ENCODE assay signal across 9 mouse cellular contexts in the genomic region with DNA sequence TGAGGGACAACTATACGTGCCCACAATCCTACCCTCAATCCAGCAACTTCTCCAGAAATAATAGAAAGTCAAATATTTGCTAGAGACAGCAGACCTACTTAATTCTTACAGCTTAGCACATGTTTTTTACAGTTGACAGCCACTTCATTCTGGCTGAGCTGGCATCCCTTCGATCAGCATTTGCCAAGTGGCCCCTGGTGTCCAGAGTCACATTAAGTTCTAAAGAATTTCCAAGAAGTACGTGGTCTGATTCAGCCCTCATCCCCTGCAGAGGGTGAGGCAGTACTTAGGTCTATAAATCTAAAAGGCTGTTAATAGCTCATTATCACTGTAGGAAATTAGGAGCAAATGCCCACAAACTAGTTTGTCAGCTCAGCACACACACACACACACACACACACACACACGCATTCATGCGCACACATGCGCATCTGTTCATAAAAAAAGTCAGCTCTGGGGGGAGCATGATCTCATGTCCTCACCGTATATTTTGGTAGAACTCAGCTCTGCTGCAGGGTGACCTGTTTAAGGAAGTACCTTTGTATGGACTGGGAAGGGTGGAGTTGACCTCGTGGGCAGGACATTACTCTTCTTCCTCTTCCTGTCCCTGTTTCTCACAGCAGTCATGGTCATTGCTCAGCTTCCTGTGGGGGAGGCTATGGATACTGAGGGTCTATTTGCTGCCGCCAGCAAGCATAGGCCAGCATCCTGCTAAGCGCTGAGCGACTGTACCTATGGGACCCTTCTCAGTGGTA.
A peak's percentile ranks its signal among the peaks of the same experiment; 100 is the strongest.
DNase-seq lines count a peak whose midpoint lies in the region; ATAC-seq and TF ChIP-seq lines count a peak whose summit lies in the region.
"Had no signal": no experiment of that assay in that cellular context is flagged by ENCODE, and none has a peak within 500 bp of the region (broad histone marks: within the 10 kb centered on the region; RNA-seq: fewer than 3 reads in every experiment).

No protein-coding gene starts in this region.

- 62% methylated on average over 11 of the region's 11 CpGs for WGBS in hindbrain, postnatal 0 days
- WGBS in hindbrain, embryonic 13.5 days, result 84% methylated on average over 11 of the region's 11 CpGs
- 73% methylated on average over 11 of the region's 11 CpGs for WGBS in heart, embryonic 14.5 days
- WGBS in liver, adult 2 months, result 79% methylated on average over 11 of the region's 11 CpGs
- 69% methylated on average over 11 of the region's 11 CpGs for WGBS in neural tube, embryonic 15.5 days

- H3K36me3 ChIP-seq in hindbrain, postnatal 0 days (ENCODE audit: insufficient read depth, low read length), result no peaks in the 10 kb centered on the region
- no peaks in the 10 kb centered on the region for H3K36me3 ChIP-seq in hindbrain, embryonic 13.5 days
- H3K36me3 ChIP-seq in heart, embryonic 14.5 days (ENCODE audit: control insufficient read depth, insufficient read depth, low read length), result no peaks in the 10 kb centered on the region
- no peaks in the 10 kb centered on the region for H3K36me3 ChIP-seq in liver, adult 2 months (ENCODE audit: control insufficient read depth, insufficient read depth, low read length)
- no peaks in the 10 kb centered on the region for H3K36me3 ChIP-seq in neural tube, embryonic 15.5 days

- no peak overlapping the region for H3K27ac ChIP-seq in hindbrain, postnatal 0 days
- no peak overlapping the region for H3K27ac ChIP-seq in hindbrain, embryonic 13.5 days
- peak overlapping the region in 1 of 2 experiments; percentile 20; a peak in 1 of 4 replicates for H3K27ac ChIP-seq in heart, embryonic 14.5 days (replicated peaks in 1 of 2; ENCODE audit: control insufficient read depth in 1 of 2, insufficient read depth in 1 of 2, low read depth in 2 of 2, low read length in 2 of 2)
- H3K27ac ChIP-seq in liver, adult 2 months (replicated peaks; ENCODE audit: insufficient read depth, low read depth, low read length), result peak overlapping the region; percentile 27; the same call in 1 of the 2 replicates
- H3K27ac ChIP-seq in neural tube, embryonic 15.5 days (replicated peaks), result no peak overlapping the region

- peak; percentile 19 for DNase-seq in hindbrain, postnatal 0 days (ENCODE audit: low spot score)
- peak; percentile 33 for DNase-seq in liver, adult 2 months (ENCODE audit: extremely low read depth, low read depth, low spot score)
- DNase-seq in layer of hippocampus, adult 9-11 months, result no peak
- DNase-seq in thymus, adult 18-20 months, result no peak
- no peak for DNase-seq in cerebellum, postnatal 4 days (ENCODE audit: low spot score in 2 of 2)
- DNase-seq: thymus, postnatal 4 days had no signal

- H3K9ac ChIP-seq in hindbrain, postnatal 0 days (replicated peaks; ENCODE audit: low read length), result no peak overlapping the region
- H3K9ac ChIP-seq in hindbrain, embryonic 13.5 days, result no peak overlapping the region
- H3K9ac ChIP-seq in heart, embryonic 14.5 days (ENCODE audit: low read length), result no peak overlapping the region
- no peak overlapping the region for H3K9ac ChIP-seq in liver, adult 2 months (ENCODE audit: low read depth, low read length)
- no peak overlapping the region for H3K9ac ChIP-seq in neural tube, embryonic 15.5 days (replicated peaks)

- H3K4me1 ChIP-seq in hindbrain, postnatal 0 days (ENCODE audit: insufficient read depth, low read length), result no peaks in the 10 kb centered on the region
- H3K4me1 ChIP-seq in hindbrain, embryonic 13.5 days (replicated peaks), result 0 out of 2 replicates have a peak, but pooled peaks cover 4% of the 10 kb centered on the region
- peaks cover 0 to 3% of the 10 kb centered on the region in 2 experiments; a peak in 1 of 4 replicates for H3K4me1 ChIP-seq in heart, embryonic 14.5 days (ENCODE audit: control insufficient read depth in 2 of 2, insufficient read depth in 2 of 2, low read length in 2 of 2)
- H3K4me1 ChIP-seq in liver, adult 2 months (ENCODE audit: control insufficient read depth, insufficient read depth, low read length), result peaks cover 3% of the 10 kb centered on the region; the same call in 1 of the 2 replicates
- H3K4me1 ChIP-seq in neural tube, embryonic 15.5 days, result peaks cover 7% of the 10 kb centered on the region; the same call in 1 of the 2 replicates

- H3K79me2 ChIP-seq in liver, adult 2 months (ENCODE audit: control insufficient read depth, insufficient read depth, low read length), result no peaks in the 10 kb centered on the region

- H3K4me2 ChIP-seq in hindbrain, postnatal 0 days (ENCODE audit: low read depth, low read length), result no peak overlapping the region
- H3K4me2 ChIP-seq in hindbrain, embryonic 13.5 days, result no peak overlapping the region
- no peak overlapping the region for H3K4me2 ChIP-seq in heart, embryonic 14.5 days (ENCODE audit: low read length)
- H3K4me2 ChIP-seq in neural tube, embryonic 15.5 days, result no peak overlapping the region

- no peaks in the 10 kb centered on the region for H3K27me3 ChIP-seq in hindbrain, postnatal 0 days (ENCODE audit: insufficient read depth, low read length)
- H3K27me3 ChIP-seq in hindbrain, embryonic 13.5 days, result no peaks in the 10 kb centered on the region
- no peaks in the 10 kb centered on the region for H3K27me3 ChIP-seq in heart, embryonic 14.5 days (ENCODE audit: control insufficient read depth, insufficient read depth, low read length)
- no peaks in the 10 kb centered on the region for H3K27me3 ChIP-seq in liver, adult 2 months (ENCODE audit: control insufficient read depth, insufficient read depth, low read length)
- no peaks in the 10 kb centered on the region for H3K27me3 ChIP-seq in neural tube, embryonic 15.5 days (replicated peaks)

- H3K4me3 ChIP-seq in hindbrain, postnatal 0 days (ENCODE audit: low read length), result no peak overlapping the region
- H3K4me3 ChIP-seq in hindbrain, embryonic 13.5 days, result no peak overlapping the region
- H3K4me3 ChIP-seq in heart, embryonic 14.5 days (ENCODE audit: control insufficient read depth in 1 of 2, insufficient read depth in 1 of 2, low read depth in 1 of 2, low read length in 2 of 2), result no peak overlapping the region
- H3K4me3 ChIP-seq in liver, adult 2 months (ENCODE audit: insufficient read depth, low read depth, low read length), result no peak overlapping the region
- no peak overlapping the region for H3K4me3 ChIP-seq in neural tube, embryonic 15.5 days (replicated peaks)

- no peak for TF ChIP-seq POLR2A in liver, adult 2 months (IDR thresholded peaks at IDR 0.05; ENCODE audit: extremely low read depth, insufficient read depth, low read length)

- ATAC-seq in hindbrain, postnatal 0 days, result 0 out of 2 replicates have a peak, but pooled peaks have one; percentile 41
- no peak for ATAC-seq in hindbrain, embryonic 13.5 days (ENCODE audit: low FRiP score)
- 0 out of 2 replicates have a peak, but pooled peaks have one; percentile 19 for ATAC-seq in heart, embryonic 14.5 days (ENCODE audit: insufficient number of reproducible peaks, insufficient read depth, low FRiP score, low read depth)
- ATAC-seq in neural tube, embryonic 15.5 days (ENCODE audit: low FRiP score), result peak; percentile 53; the same call in 1 of the 2 replicates

- no peak for TF ChIP-seq CTCF in hindbrain, postnatal 0 days (IDR thresholded peaks at IDR 0.05; ENCODE audit: low read depth)
- no peak for TF ChIP-seq CTCF in liver, adult 2 months (IDR thresholded peaks at IDR 0.05; ENCODE audit: low read depth, low read length)

- H3K9me3 ChIP-seq in hindbrain, postnatal 0 days (ENCODE audit: low read length), result no peaks in the 10 kb centered on the region
- no peaks in the 10 kb centered on the region for H3K9me3 ChIP-seq in hindbrain, embryonic 13.5 days
- H3K9me3 ChIP-seq in heart, embryonic 14.5 days (ENCODE audit: control insufficient read depth, low read length), result no peaks in the 10 kb centered on the region
- no peaks in the 10 kb centered on the region for H3K9me3 ChIP-seq in neural tube, embryonic 15.5 days (replicated peaks)

Comparison
In these comparisons a context has a peak if more than half of its experiments do, and no peak if none do; other contexts are left out.
1. DNase-seq: peak in hindbrain, postnatal 0 days (single experiment) and liver, adult 2 months (single experiment); none in layer of hippocampus, adult 9-11 months (single experiment), thymus, adult 18-20 months (0 of 2) and cerebellum, postnatal 4 days (0 of 2).